Mouse (Mus musculus) liver, embryonic 11.5 days (tissue): ENCODE measurements around the gene Bend3. TPM values are rescaled to one million over a fixed set of nuclear protein-coding genes. Genes with fewer than 3 reads are reported as not detected.

Experiments
- ATAC-seq: fragments of 200-750 bp; cut with Nextera tagmentation; replicated peaks from 2 replicates; pipeline ENCODE4 v1.8.0; 2017; ENCODE audit warnings: moderate number of reproducible peaks, mild to moderate bottlenecking, moderate TSS enrichment, moderate library complexity; ENCODE audit not compliant: low FRiP score
- DNase-seq: peaks from one replicate; pipeline ENCODE4 v3.0.0-alpha.2; 2017; ENCODE audit warnings: low spot score
- H3K27ac ChIP-seq: fragments of 300-500 bp; sonication (generic); 2 replicates; pipeline ENCODE4 v1.5.1; 2014; ENCODE audit warnings: mild to moderate bottlenecking, low read depth, low read length, control low read depth
- H3K27me3 ChIP-seq: fragments of 300-500 bp; sonication (generic); replicated peaks from 2 replicates; pipeline ENCODE4 v1.6.1; 2014; ENCODE audit warnings: low read length, mixed read lengths; ENCODE audit not compliant: control insufficient read depth, insufficient read depth
- H3K36me3 ChIP-seq: fragments of 300-500 bp; sonication (generic); 2 replicates; pipeline ENCODE4 v1.6.1; 2014; ENCODE audit warnings: mild to moderate bottlenecking, low read length, moderate library complexity, mixed read lengths; ENCODE audit not compliant: control insufficient read depth, insufficient read depth
- H3K4me1 ChIP-seq: fragments of 300-500 bp; sonication (generic); replicated peaks from 2 replicates; pipeline ENCODE4 v1.6.1; 2014; ENCODE audit warnings: low read length, mixed read lengths; ENCODE audit not compliant: control insufficient read depth, insufficient read depth
- H3K4me2 ChIP-seq: fragments of 300-500 bp; sonication (generic); 2 replicates; pipeline ENCODE4 v1.6.1; 2014; ENCODE audit warnings: mild to moderate bottlenecking, control low read depth, moderate library complexity
- H3K4me3 ChIP-seq: fragments of 300-500 bp; sonication (generic); 2 replicates; pipeline ENCODE4 v1.5.1; 2014; ENCODE audit warnings: low read depth, low read length, control low read depth
- H3K9ac ChIP-seq: fragments of 300-500 bp; sonication (generic); 2 replicates; pipeline ENCODE4 v1.6.1; 2014; ENCODE audit warnings: low read depth, low read length, control low read depth
- H3K9me3 ChIP-seq: fragments of 300-500 bp; sonication (generic); 2 replicates; pipeline ENCODE4 v1.6.1; 2016; ENCODE audit warnings: low read length, inconsistent platforms, mixed read lengths; ENCODE audit not compliant: control insufficient read depth
- WGBS: fragments of 180-500 bp; shearing (Covaris S2); extraction: QIAGEN DNeasy Blood & Tissue Kit; methylation state at CpG from one replicate; pipeline ENCODE4 v1.1.7; 2014; 5-methylcytosine and 5-hydroxymethylcytosine counted together
- polyA plus RNA-seq: library from polyadenylated mRNA; unstranded; fragments of >200 nt; fragmentation: Nextera tagmentation; extraction: Ambion mirVana; gene quantifications from 2 replicates; pipeline ENCODE4 v1.2.1, GENCODE M21; 2014

Gene Bend3
- polyA plus RNA-seq, 1 experiment from 2014 or later: 7.2 TPM

DNA sequence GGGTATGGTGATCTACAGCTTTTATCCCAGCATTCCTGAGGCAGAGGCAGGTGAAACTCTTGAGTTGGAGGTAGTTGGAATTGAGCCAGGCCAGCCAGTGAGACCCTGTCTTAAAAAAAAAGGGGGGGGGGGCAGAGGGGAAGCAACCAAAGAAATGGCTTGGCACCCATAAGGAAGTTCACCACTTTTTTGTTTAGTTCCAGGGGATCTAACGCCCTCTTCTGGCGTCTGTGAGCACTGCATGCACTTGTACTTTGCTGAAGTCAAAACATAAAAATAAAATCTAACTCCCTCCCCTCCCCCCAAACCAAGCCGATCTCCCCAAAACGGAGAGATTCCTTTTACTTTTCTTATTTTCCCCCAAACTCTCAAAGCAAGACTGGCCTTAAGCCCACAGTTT, 3.3 kb upstream of the Bend3 start:
- no peaks in the 10 kb centered on the region for H3K9me3 ChIP-seq
- H3K4me1 ChIP-seq: peaks cover 11% of the 10 kb centered on the region
- no peak overlapping the region for H3K4me2 ChIP-seq
- no peaks in the 10 kb centered on the region for H3K27me3 ChIP-seq
- no peaks in the 10 kb centered on the region for H3K36me3 ChIP-seq
- H3K9ac ChIP-seq: no peak overlapping the region
- H3K4me3 ChIP-seq: no peak overlapping the region
- ATAC-seq (no peak), DNase-seq (no peak)
- 31% methylated on average over 4 of the region's 4 CpGs for whole genome bisulfite sequencing
- H3K27ac ChIP-seq: no peak overlapping the region

DNA sequence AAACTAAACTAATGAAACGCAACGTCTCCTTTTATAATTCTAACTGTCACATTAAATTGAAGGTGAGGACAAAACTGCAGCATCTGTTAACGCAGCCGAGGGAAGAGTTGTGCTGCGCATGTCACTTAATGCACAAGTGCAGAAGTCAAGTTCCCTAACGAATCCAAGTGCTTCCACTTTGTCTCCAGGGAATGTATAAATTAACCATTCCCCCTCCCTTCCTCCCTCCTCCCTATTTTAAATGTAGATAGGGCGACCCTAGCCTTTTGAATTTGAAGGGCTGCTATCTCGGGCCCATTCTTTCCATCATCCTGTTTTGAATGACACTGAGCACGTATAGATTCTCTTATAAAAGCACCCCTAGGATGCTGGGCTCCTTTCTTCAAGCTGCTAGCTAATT, 1.2 kb upstream of the Bend3 start:
- DNase-seq (no peak), ATAC-seq (no peak)
- Histone ChIP-seq H3K27ac (peak overlapping the region; percentile 41; the same call in 1 of the 2 replicates), H3K36me3 (no peaks in the 10 kb centered on the region), H3K27me3 (no peaks in the 10 kb centered on the region), H3K9me3 (no peaks in the 10 kb centered on the region), H3K4me1 (peaks cover 27% of the 10 kb centered on the region), H3K9ac (peak overlapping the region; percentile 93), H3K4me2 (peak overlapping the region; percentile 97), H3K4me3 (peak overlapping the region; percentile 79)
- WGBS: 25% methylated on average over 9 of the region's 9 CpGs

DNA sequence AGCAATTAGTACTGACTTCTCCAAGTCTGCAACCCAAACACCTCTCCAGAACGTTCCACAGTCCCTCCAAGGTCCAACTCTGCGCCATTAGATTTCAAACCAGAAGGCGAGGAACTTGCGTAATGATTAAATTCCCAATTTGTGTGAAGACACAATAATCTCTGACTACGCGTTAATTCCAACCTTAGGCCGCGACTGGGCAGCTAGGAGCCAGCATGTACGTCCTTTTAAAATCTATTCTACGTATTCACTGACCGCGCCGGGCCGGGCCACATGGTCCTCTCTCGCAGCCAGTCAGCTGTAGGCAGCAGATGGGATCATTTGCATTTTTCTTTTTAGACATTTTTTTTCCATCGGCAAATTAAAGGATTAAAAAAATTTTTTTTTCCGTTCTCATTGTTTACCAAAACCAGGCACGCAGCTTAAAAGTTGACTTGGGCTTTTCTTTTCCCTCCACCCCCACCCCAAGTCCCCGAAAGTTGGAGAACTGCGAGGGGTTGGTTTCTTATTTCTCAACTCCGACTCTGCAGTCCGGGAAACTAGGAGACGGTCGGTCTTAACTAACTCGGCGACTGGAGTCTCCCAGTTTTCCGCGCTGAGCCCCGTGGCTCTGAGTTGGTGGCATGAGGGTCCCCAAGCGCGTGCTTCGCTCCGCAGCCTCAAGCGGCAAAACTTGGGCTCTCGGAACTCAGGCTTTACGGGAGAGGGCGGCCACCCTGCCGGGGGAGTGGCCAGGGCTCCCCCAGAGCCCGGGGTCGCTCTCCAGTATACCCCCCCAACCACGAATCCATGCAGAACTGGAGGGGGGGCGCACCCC, 558 bp upstream of the Bend3 start:
- H3K4me2 ChIP-seq: peak overlapping the region; percentile 97

DNA sequence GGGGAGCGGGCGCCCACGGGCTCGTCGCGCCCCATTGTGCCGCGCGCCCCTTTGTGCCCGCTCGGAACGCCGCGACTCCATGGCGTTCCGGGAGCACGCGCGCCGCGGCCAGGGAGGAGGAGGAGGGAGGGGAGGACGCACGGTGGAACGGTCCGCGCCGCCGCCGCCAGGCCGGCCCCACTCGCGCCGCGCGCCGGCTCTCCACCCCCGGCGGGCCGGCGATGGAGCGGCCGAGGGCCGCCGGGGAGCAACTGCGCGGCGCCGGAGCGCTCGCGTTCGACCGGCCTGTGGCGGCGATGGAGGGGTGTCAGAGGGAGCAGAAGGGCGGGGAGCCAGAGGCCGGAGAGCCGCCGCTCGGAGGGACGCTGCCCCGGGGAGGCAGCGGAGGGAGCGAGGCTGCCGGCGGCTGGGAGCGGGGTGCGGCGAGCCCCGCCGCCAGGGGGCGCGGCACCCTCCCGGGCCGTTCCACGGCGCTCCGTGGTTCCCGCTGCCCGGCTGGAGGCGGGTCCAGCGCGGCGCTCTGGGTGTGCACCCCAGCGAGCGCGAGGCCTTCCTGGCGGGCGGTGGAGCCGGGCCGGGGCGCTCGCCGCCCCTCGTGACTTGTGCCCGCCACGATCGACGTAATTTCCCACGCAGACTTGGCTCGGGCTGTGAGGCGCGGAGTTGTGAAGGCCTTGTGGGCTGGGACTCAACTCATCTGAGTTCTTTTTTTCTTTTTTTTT, 966 bp downstream of the Bend3 start:
- peak overlapping the region; percentile 79 for H3K4me3 ChIP-seq
- peaks cover 34% of the 10 kb centered on the region for H3K4me1 ChIP-seq
- H3K4me2 ChIP-seq: peak overlapping the region; percentile 97
- no peaks in the 10 kb centered on the region for H3K36me3 ChIP-seq
- DNase-seq (peak; percentile 86), ATAC-seq (peak; percentile 87)
- H3K27me3 ChIP-seq: no peaks in the 10 kb centered on the region
- H3K9me3 ChIP-seq: no peaks in the 10 kb centered on the region
- WGBS: under 1% methylated on average over 74 of the region's 103 CpGs
- peak overlapping the region; percentile 93 for H3K9ac ChIP-seq
- peak overlapping the region; percentile 96 for H3K27ac ChIP-seq

More for the DNA sequence above, 558 bp upstream of the Bend3 start:
- H3K4me1 ChIP-seq: peaks cover 28% of the 10 kb centered on the region
- H3K9me3 ChIP-seq: no peaks in the 10 kb centered on the region
- whole genome bisulfite sequencing: 1% methylated on average over 42 of the region's 42 CpGs
- ATAC-seq (peak; percentile 40), DNase-seq (peak; percentile 77)
- H3K9ac ChIP-seq: peak overlapping the region; percentile 93
- no peaks in the 10 kb centered on the region for H3K27me3 ChIP-seq
- no peaks in the 10 kb centered on the region for H3K36me3 ChIP-seq
- H3K4me3 ChIP-seq: peak overlapping the region; percentile 79
- peak overlapping the region; percentile 96 for H3K27ac ChIP-seq

DNA sequence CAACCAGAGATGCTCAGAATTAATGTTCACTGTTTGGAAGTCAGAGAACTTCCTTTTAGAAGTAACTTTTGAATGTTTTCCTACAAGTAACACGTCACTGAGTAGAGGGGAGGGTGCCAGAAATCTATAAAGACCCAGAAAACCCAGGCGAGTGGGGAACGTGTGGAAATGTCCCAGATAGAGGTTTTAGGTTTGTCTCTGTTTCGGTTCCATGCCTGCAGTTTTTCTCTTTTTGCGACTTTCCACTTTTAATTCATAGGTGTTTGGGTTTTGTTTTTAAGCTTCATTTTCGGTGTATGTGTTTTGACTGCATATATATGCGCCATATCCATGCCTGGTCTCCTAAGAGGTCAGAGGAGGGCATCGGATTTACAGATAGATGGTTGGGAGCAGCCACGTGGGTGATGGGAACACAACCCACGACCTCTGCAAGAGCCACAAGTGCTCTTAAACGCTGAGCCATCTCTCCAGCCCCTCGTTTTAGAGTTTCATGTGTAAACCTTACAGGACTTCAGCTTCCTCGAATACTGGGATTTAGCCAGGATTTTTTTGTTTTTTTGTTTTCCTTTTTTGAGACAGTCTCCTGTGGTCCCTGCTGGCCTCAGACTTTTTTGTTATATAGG, 1.7 kb downstream of the Bend3 start:
- Histone ChIP-seq H3K36me3 (no peaks in the 10 kb centered on the region), H3K4me3 (peak overlapping the region; percentile 79), H3K4me2 (peak overlapping the region; percentile 97), H3K9me3 (no peaks in the 10 kb centered on the region), H3K4me1 (peaks cover 34% of the 10 kb centered on the region), H3K9ac (peak overlapping the region; percentile 93), H3K27ac (peak overlapping the region; percentile 96), H3K27me3 (no peaks in the 10 kb centered on the region)
- no peak for ATAC-seq
- DNase-seq: no peak
- WGBS: 8% methylated on average over 13 of the region's 13 CpGs

DNA sequence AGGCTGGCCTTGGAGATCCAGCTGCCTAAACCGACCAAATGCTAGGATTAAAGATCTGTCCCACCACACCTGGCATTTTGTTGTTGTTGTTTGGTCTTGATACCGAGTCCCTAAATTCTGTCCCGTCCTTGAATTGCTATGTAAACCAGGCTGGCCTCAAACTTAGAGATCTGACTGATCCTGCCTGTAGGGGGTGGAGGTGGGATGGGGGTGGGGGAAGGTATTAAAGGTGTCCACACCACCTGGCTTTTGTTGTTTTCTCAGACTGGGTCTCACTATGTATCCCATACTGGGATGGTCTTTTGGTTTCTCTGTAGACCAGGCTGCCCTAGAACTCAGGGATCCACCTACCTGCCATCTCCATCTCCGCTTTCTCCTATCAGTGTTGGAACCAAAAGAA, 2.5 kb downstream of the Bend3 start:
- no peaks in the 10 kb centered on the region for H3K27me3 ChIP-seq
- H3K9me3 ChIP-seq: no peaks in the 10 kb centered on the region
- peak overlapping the region; percentile 15 for H3K27ac ChIP-seq
- H3K9ac ChIP-seq: peak overlapping the region; percentile 48
- DNase-seq (no peak), ATAC-seq (no peak)
- no peak overlapping the region for H3K4me3 ChIP-seq
- H3K36me3 ChIP-seq: no peaks in the 10 kb centered on the region
- peaks cover 34% of the 10 kb centered on the region for H3K4me1 ChIP-seq
- 35% methylated on average over 4 of the region's 4 CpGs for WGBS
- peak overlapping the region; percentile 97 for H3K4me2 ChIP-seq

DNA sequence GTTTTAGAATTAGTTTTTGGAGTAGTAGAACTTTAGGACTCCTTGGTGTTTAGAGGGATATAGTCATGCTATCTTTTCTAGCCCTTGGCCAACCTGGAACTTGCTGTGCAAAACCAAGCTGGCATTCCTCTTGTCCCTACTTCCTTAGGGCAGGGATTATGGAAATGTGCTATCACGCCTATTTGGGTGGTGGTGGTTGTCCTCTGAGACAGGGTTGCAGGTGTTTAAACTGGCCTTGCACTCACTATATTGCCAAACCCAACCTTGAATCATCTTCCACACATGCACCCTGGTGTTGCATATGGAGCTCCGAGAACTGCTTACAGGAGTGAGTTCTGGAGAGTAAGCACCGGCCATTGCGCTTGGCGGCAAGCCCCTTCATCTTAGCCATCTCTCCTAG, 3.4 kb downstream of the Bend3 start:
- Histone ChIP-seq H3K4me3 (no peak overlapping the region), H3K4me1 (peaks cover 32% of the 10 kb centered on the region), H3K36me3 (no peaks in the 10 kb centered on the region), H3K27me3 (no peaks in the 10 kb centered on the region), H3K4me2 (no peak overlapping the region; the same call in 1 of the 2 replicates), H3K9me3 (no peaks in the 10 kb centered on the region), H3K27ac (no peak overlapping the region), H3K9ac (no peak overlapping the region)
- ATAC-seq (no peak), DNase-seq (no peak)
- WGBS: 86% methylated on average over 5 of the region's 5 CpGs

DNA sequence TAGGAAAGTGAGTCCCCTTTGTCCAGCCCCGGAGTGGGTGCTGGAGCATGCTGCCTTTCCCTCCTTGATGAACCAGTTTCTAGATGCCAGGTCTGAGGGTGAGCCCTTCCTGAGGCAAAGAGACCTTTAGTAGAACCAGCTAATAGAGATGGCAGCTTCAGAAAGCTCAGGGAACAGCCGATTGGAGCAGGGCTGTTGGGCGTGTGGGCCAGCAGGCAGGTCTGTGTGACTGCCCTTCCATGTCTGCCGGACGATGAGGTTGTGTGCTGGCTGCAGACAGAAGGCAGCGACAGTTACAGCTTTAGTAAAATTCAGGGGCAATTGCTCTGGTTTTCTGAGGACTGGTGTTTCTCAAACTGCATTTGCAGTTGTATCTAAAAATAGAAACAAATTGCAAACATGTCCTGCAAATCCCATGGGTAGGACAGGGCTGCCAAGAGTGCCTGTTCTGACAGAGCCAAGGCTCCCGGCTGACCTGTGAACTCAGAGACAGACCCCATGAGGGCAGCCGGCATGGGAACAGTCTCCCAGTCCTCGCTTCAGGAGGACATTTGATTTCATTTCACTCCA, 4.9 kb downstream of the Bend3 start:
- no peaks in the 10 kb centered on the region for H3K36me3 ChIP-seq
- H3K27me3 ChIP-seq: no peaks in the 10 kb centered on the region
- no peak overlapping the region for H3K9ac ChIP-seq
- peak overlapping the region; percentile 16 for H3K4me2 ChIP-seq
- H3K9me3 ChIP-seq: no peaks in the 10 kb centered on the region
- ATAC-seq: no peak
- H3K4me1 ChIP-seq: peaks cover 34% of the 10 kb centered on the region
- DNase-seq: no peak
- WGBS: 57% methylated on average over 9 of the region's 9 CpGs
- no peak overlapping the region; the same call in 1 of the 2 replicates for H3K27ac ChIP-seq
- no peak overlapping the region for H3K4me3 ChIP-seq
